Mouse (Mus musculus) erythroblast, embryonic 14.5 days (primary cell): ENCODE results near the gene Zbtb39.

ENCODE experiments used
- GATA1 ChIP-seq: IDR thresholded peaks from 2 replicates; pipeline ENCODE4 v1.6.1; 2012; ENCODE audit warnings: low read length, inconsistent platforms, mixed read lengths
- TAL1 ChIP-seq: IDR thresholded peaks from 3 replicates; pipeline ENCODE4 v1.6.1; 2012; ENCODE audit warnings: low read length, inconsistent platforms, mixed read lengths

DNA sequence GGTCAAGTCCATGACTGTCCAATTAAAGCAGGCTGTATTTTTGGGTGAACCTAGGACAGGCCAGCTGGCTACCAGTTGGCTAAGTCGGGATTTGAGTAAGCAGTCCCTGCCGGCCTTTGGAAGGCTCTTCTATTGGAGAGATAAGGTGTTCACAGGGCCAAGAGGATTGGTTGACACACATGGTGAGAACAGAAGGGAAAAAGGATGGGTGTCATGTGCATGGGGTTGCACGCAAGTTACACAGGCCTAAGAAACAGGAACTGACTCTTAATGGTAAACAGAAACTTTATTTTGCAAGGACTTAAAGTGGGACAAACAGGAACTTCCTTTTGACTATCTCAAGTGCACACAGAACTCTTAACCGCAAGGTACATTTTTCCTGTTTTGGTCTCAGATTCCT is 2.4 kb upstream of the Zbtb39 start:
- no peak for TF ChIP-seq TAL1
- TF ChIP-seq GATA1 = no peak
